Mouse (Mus musculus) CD4-positive, CD25-positive, alpha-beta regulatory T cell, adult 2 months (primary cell): ENCODE results near the gene Mlxipl.

Experiments used
- DNase-seq: peaks from one replicate; pipeline ENCODE4 v3.0.0-alpha.2; 2012; ENCODE audit warnings: low read depth, low spot score

The Mlxipl gene

DNA sequence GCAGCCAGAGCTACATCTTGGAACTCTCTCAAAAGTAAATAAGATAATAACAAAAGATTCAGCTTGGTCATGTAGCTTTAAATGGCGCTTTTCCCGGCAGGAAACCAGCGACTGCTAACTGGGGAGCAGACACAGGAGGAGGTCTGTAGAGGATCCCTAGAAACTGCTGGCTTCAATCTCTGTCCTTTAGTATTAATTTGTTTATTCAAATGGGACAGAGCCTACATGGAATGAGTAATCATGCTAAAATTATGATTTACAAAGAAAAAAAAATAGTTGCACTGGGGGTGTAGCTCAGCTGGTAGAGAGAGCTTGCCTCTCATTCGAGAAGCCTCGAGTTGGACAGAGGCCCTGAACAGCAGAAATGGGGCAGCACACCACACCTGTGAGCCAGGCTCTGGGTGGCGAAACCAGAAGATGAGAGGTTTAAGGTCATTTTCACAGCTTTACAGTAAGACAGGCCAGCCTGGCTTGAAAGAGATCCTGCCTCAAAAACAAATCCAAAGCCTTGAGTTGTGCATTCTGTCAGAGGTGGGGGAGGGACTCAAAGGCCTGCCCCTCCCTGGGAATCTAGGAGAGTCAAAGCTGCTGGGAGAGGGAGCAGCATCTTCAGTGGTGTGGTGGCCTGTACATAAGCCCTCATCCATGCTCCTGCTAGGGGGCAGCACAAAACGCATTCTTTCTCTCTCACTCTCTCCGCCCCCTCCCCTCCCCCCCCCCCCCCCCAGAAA is 93.6 kb downstream of the Mlxipl start:
- peak; percentile 20 for DNase-seq

DNA sequence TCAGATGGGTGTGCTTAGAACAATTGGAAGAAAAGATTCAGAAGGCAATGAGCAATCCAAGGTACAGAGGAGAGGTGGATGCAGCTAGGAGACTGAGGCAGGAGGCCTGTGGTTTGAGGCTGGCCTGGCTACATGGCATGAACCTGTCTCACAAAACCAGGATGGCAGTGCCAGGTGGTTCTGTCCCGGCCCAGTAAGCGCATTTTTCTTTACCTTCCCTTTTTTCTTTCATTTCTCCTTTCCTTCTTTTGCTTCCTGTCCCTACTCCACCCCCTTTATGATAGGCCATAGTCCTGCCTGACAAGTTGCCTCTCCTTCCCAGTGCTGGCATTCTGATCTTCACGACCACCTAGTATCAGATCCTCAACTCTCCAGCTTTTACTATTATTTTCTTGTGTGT is 95.3 kb downstream of the Mlxipl start:
- DNase-seq, result no peak

DNA sequence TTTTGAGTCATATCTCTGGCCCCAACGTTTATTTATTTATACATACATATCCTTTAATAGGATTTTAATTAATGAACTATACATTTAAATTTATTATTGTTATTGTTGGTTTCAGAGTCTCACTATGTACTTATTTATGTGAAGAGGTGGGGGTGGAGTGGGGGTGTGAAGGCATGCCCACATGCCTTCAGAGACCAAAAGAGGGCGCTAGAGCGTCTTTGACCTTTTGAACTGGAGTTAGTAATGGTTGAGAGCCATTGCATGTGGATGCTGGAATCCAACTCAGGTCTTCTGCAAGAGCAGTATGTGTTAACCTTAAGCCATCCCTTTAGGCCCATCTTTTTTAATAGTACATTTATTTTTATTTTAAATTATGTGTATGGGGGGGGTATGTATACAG is 95.9 kb downstream of the Mlxipl start:
- DNase-seq, result peak; percentile 77

DNA sequence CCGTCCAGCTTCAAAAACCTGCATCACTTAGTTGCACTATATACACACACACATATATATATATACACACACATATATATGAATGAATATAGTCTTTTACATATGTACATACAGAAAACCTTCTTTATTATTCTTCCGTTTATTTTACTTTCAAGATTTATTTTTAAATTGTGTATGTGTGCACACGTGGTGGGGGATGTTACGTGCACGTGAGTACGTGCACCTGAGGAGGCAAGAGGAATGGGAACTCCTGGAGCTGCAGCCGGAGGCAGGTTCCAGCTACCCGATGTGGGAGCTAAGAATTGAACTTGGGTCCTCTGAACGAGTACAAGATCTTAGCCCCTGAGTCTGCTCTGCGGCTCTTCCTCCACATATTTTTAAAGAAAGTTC is 96.5 kb downstream of the Mlxipl start:
- no peak for DNase-seq

DNA sequence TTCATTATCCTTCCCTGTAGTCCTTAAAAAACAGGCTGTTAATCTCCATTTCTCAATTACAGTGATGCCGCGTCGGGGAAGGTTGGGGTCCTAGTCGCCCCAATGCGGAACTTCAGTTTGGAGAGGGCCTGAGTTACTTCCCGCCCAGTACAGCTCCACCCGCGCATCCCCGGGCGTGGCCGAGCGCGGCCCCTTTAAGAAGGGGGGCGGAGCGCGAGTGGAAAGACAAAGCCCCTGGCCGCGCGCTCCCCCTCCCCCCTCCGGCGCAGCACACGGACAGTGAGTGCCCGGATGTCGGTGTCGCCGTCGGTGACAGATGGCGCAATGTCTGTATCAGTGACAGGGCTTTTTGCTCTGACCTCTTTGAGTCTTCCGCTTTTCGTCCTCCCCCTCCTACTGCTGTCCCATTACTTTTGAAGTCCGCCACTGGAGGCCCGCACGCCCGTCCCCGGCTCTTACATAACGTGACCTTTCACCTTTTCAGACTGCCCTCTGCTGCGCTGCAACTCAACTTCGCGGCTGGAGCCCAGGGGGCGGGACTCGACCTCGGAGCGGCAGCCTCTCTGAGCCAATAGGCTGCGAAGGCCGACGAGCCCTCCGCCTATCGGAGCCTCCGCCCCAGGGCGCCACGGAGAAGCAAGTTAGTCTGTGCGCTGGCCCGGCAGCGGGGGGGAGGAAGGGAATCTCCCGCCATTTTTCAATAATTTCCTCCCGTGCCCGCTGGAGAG is 97.1 kb downstream of the Mlxipl start, which contains the start of gene Baz1b:
Gene Baz1b, plus strand, starts transcription at position 644 of the 728 bp plus-strand sequence.
- DNase-seq, result peak; percentile 98

DNA sequence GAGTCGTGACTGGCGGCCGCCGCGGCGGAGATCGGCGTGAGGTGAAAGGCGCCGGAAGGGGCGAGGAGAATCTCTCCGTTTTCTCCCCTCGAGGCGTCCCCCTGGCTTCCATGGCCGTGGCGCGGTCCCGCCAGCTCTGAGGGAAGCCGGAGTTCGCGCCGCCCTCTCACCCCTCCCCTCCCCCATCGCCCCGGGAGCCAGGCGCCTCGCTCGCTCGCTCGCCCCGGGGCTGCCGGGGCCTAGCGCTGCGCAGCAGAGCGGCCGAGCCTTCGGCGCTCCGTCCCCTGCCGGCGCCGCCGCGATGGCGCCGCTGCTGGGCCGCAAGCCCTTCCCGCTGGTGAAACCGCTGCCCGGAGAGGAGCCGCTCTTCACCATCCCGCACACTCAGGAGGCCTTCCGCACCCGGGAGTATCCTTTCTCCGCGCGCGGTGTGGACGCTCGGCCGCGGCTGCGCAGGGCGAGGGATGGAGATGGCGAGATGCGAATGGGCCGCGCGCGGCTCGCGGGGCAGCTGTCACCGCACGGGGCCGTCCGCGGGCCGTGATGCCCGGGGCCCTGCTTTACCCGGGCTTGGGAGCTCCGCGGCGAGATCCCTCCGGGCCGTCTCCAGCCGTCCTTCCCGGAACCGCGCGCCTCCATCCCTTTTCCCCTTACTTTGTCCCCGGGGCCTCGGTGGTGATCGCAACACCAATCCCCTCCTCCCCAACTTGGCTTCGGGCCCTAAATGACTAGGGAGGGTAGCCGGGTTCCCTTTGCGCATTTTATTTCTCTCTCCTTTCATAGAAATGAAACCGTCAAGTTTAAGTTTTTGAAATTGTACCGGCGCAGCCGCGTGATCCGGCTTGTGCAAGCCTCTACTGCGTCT is 97.9 kb downstream of the Mlxipl start:
- DNase-seq, result peak; percentile 29
